Mouse (Mus musculus) neutrophil, adult 59 days (primary cell): Measurements from ENCODE around the gene Dlx3. TPM values are rescaled to one million over a fixed set of nuclear protein-coding genes. Genes with fewer than 3 reads are reported as not detected.

Experiments
- total RNA-seq, 2 experiments: library from RNA; stranded (reverse); gene quantifications; 1 replicate in 1 of 2; 2 replicates in 1 of 2; pipeline ENCODE4 v1.2.4; 2023

Gene Dlx3
- under 1 TPM in 1 of 2 experiments, not detected in 1; 0.18 TPM for total RNA-seq

GRCm38 (mm10) chr11:95119990-95120632 is at the start of gene Dlx3:
Dlx3 (plus strand) TSS chr11:95120119.

DNA sequence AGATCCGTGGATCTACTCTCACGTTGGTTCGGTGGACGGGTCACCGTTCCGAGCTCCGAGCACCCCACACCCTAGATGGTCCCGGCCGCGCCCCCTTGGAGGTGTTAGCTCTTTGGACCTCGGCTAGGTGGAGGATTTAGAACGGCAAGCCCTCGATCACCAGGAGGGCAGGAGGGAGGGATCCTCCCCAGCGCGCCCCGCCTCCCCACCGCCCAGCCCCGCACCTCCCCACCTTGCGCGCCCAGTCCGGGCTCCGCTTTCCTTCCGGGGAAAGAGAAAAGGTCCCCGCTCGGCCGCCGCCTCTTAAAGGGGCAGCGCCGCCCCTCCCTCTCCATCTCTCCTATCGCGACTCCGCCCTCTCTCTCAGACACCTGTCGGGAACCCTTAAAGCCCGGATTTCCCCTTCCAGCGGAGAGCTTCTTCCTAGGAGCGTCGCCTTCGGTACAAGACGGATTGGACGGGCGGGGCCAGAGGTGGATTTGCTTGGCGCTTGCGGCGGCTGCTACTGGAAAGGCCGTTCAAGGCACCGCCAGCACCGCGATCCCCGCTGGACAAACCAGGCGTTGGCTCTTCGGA is 43.3 kb upstream of the Dlx3 start, which contains the start of gene Itga3:
Gene Itga3 (minus strand): TSS at position 266 of the 576 bp plus-strand sequence.

DNA sequence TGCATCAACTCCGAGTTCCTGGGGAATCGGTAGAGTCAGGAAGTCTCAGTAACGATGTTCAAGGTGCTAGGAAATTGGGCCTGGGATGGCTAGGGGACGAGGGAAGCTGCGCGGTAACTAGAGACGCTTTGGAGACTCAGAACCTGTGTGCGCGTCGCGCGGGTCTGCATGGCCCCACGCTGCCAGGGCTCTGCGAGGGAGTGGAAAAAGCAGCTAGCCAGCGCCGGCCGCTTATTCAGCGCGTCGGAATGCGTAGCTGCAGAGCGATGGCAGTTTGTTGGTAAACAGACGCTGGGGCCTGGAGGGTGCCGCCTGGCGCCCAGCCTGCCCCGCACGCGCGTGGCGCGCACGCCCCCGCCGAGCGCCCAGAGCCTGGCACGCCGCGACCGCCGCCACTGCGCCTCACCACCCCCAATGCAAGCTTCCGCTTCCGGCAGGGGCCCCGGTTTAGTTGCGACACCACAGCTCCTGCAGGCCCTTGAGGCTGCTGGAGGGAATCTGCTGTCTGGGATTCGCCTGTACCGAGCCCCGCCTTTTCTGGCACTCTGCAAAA is 26.0 kb downstream of the Dlx3 start, which contains the start of gene Dlx4:
Gene Dlx4 (minus strand): TSS at position 413 of the 553 bp plus-strand sequence.

Other genes starting within 250 kb of the Dlx3 start
- 100 to 1,000 TPM in 1 of 2 experiments, 10 to 100 TPM in 1; 55.0 to 105 TPM for gene Col1a1, start 183.9 kb upstream of the Dlx3 start, total RNA-seq
- gene Hils1, start 152.5 kb upstream of the Dlx3 start, total RNA-seq: not detected
- not detected for gene Sgca, start 143.8 kb upstream of the Dlx3 start, total RNA-seq
- gene Ppp1r9b, start 129.1 kb upstream of the Dlx3 start, total RNA-seq: 100 to 1,000 TPM; 112 to 115 TPM
- 1 to 10 TPM; 2.1 to 6.5 TPM for gene Samd14, start 110.2 kb upstream of the Dlx3 start, total RNA-seq
- 1 to 10 TPM; 4.1 to 4.9 TPM for gene Pdk2, start 78.8 kb upstream of the Dlx3 start, total RNA-seq
- not detected for gene Itga3, start 43.3 kb upstream of the Dlx3 start, total RNA-seq
- gene Dlx4, start 26.1 kb downstream of the Dlx3 start, total RNA-seq: not detected
- under 1 TPM in 1 of 2 experiments, not detected in 1; 0.31 TPM for gene Tac4, start 141.4 kb downstream of the Dlx3 start, total RNA-seq
- 10 to 100 TPM; 82.3 to 93.7 TPM for gene Kat7, start 190.1 kb downstream of the Dlx3 start, total RNA-seq
- gene Fam117a, start 216.9 kb downstream of the Dlx3 start, total RNA-seq: 10 to 100 TPM; 76.0 to 95.2 TPM